Comparison of ENCODE assay signal across 10 mouse cellular contexts in genomic region chr6:52164051-52164625, GRCm38 (mm10). TPM values are rescaled to one million over a fixed set of nuclear protein-coding genes. Genes with fewer than 3 reads are reported as not detected.
DNase-seq lines count a peak whose midpoint lies in the region; ATAC-seq and TF ChIP-seq lines count a peak whose summit lies in the region.
"Had no signal": no experiment of that assay in that cellular context is flagged by ENCODE, and none has a peak within 500 bp of the region (broad histone marks: within the 10 kb centered on the region; RNA-seq: fewer than 3 reads in every experiment).

No protein-coding gene starts in this region.

- DNase-seq in heart, adult 18-20 months: no peak
- peak; percentile 83 for DNase-seq in embryo, embryonic 11 days
- peak; percentile 65 for DNase-seq in kidney, postnatal 0 days (ENCODE audit: low spot score)
- DNase-seq in B cell, adult 2 months: no peak
- no peak for DNase-seq in cerebellum, adult 9-10 months
- no peak for DNase-seq in urinary bladder, postnatal 36 days (ENCODE audit: low spot score in 2 of 2)

- peak overlapping the region; percentile 51 for H3K4me2 ChIP-seq in heart, embryonic 15.5 days
- H3K4me2 ChIP-seq in kidney, postnatal 0 days (ENCODE audit: low read length): peak overlapping the region; percentile 81
- H3K4me2 ChIP-seq in neural tube, embryonic 12.5 days (replicated peaks): peak overlapping the region; percentile 99

- peak overlapping the region; percentile 44; the same call in 1 of the 2 replicates for H3K9ac ChIP-seq in heart, embryonic 15.5 days
- H3K9ac ChIP-seq in kidney, postnatal 0 days (ENCODE audit: low read depth, low read length): peak overlapping the region; percentile 50
- H3K9ac ChIP-seq in neural tube, embryonic 12.5 days: peak overlapping the region; percentile 99

- H3K36me3 ChIP-seq in heart, embryonic 15.5 days: no peaks in the 10 kb centered on the region
- no peaks in the 10 kb centered on the region for H3K36me3 ChIP-seq in kidney, postnatal 0 days (ENCODE audit: insufficient read depth, low read length)
- H3K36me3 ChIP-seq in neural tube, embryonic 12.5 days: peaks cover 6% of the 10 kb centered on the region; the same call in 1 of the 2 replicates

- H3K4me1 ChIP-seq in heart, embryonic 15.5 days (replicated peaks): peaks cover 14% of the 10 kb centered on the region
- peaks cover 63% of the 10 kb centered on the region for H3K4me1 ChIP-seq in kidney, postnatal 0 days (replicated peaks; ENCODE audit: insufficient read depth, low read length)
- H3K4me1 ChIP-seq in neural tube, embryonic 12.5 days: peaks cover 64% of the 10 kb centered on the region

- ATAC-seq in heart, embryonic 15.5 days (replicated peaks; ENCODE audit: insufficient number of reproducible peaks, insufficient read depth, low FRiP score, low read depth): no peak
- ATAC-seq in kidney, postnatal 0 days (replicated peaks; ENCODE audit: low FRiP score, low read depth): no peak
- peak; percentile 10; the same call in 1 of the 2 replicates for ATAC-seq in neural tube, embryonic 12.5 days (ENCODE audit: low FRiP score, low read depth)
- ATAC-seq: Patski had no signal

- H3K27ac ChIP-seq in heart, embryonic 15.5 days: peak overlapping the region; percentile 68
- peak overlapping the region; percentile 75 for H3K27ac ChIP-seq in kidney, postnatal 0 days
- H3K27ac ChIP-seq in neural tube, embryonic 12.5 days: peak overlapping the region; percentile 100

- H3K4me3 ChIP-seq in heart, embryonic 15.5 days: peak overlapping the region; percentile 47
- H3K4me3 ChIP-seq in kidney, postnatal 0 days (replicated peaks; ENCODE audit: low read depth, low read length): peak overlapping the region; percentile 36
- peak overlapping the region; percentile 74 for H3K4me3 ChIP-seq in neural tube, embryonic 12.5 days

- WGBS in heart, embryonic 15.5 days: 2% methylated on average over 39 of the region's 39 CpGs
- 1% methylated on average over 38 of the region's 39 CpGs for WGBS in kidney, postnatal 0 days
- WGBS in neural tube, embryonic 12.5 days: under 1% methylated on average over 39 of the region's 39 CpGs

- H3K27me3 ChIP-seq in heart, embryonic 15.5 days: peaks cover 97% of the 10 kb centered on the region
- H3K27me3 ChIP-seq in kidney, postnatal 0 days (ENCODE audit: insufficient read depth, low read length): no peaks in the 10 kb centered on the region
- H3K27me3 ChIP-seq in neural tube, embryonic 12.5 days (replicated peaks): no peaks in the 10 kb centered on the region
- H3K27me3 ChIP-seq: Patski had no signal

- H3K9me3 ChIP-seq in heart, embryonic 15.5 days (replicated peaks): no peaks in the 10 kb centered on the region
- H3K9me3 ChIP-seq in kidney, postnatal 0 days (replicated peaks; ENCODE audit: low read length): no peaks in the 10 kb centered on the region
- no peaks in the 10 kb centered on the region for H3K9me3 ChIP-seq in neural tube, embryonic 12.5 days

- TF ChIP-seq CTCF in kidney, postnatal 0 days (IDR thresholded peaks at IDR 0.05; ENCODE audit: low read depth): no peak

RNA-seq across cellular contexts. Expression of gene Hoxa2, which starts 0.5 kb away (rescaled TPM):
- 1.2 and 3.1 TPM in 2 replicates for polyA plus RNA-seq in heart, embryonic 15.5 days (2015; fragmentation: Nextera tagmentation; extraction: Ambion mirVana)
- total RNA-seq in heart, adult 18-20 months (2021): under 1 TPM; 0.15 TPM
- polyA plus RNA-seq in kidney, postnatal 0 days (2015; fragmentation: Nextera tagmentation; extraction: Ambion mirVana): 2.3 and 2.4 TPM in 2 replicates
- polyA plus RNA-seq in neural tube, embryonic 12.5 days (2016; fragmentation: Nextera tagmentation; extraction: Ambion mirVana): 25.6 and 34.2 TPM in 2 replicates

RNA-seq across cellular contexts. Expression of gene Hoxa1, which starts 6.0 kb away (rescaled TPM):
- 0.59 and 1.1 TPM in 2 replicates for polyA plus RNA-seq in heart, embryonic 15.5 days (2015; fragmentation: Nextera tagmentation; extraction: Ambion mirVana)
- total RNA-seq in heart, adult 18-20 months (2021): under 1 TPM; 0.12 to 0.23 TPM
- polyA plus RNA-seq in kidney, postnatal 0 days (2015; fragmentation: Nextera tagmentation; extraction: Ambion mirVana): 0.33 and 0.64 TPM in 2 replicates
- 4.7 and 5.0 TPM in 2 replicates for polyA plus RNA-seq in neural tube, embryonic 12.5 days (2016; fragmentation: Nextera tagmentation; extraction: Ambion mirVana)
- total RNA-seq: hematopoietic stem cell, adult 5-6 weeks had no signal

RNA-seq across cellular contexts. Expression of gene 5730596B20Rik, which starts 13.2 kb away (rescaled TPM):
- 0.33 and 0.68 TPM in 2 replicates for polyA plus RNA-seq in heart, embryonic 15.5 days (2015; fragmentation: Nextera tagmentation; extraction: Ambion mirVana)
- total RNA-seq in heart, adult 18-20 months (2021): not detected
- polyA plus RNA-seq in kidney, postnatal 0 days (2015; fragmentation: Nextera tagmentation; extraction: Ambion mirVana): 1.3 TPM in 2 replicates
- polyA plus RNA-seq in neural tube, embryonic 12.5 days (2016; fragmentation: Nextera tagmentation; extraction: Ambion mirVana): 6.4 and 7.0 TPM in 2 replicates
- total RNA-seq: hematopoietic stem cell, adult 5-6 weeks had no signal

RNA-seq across cellular contexts. Expression of gene Hoxa4, which starts 27.4 kb away (rescaled TPM):
- 0.43 and 0.77 TPM in 2 replicates for polyA plus RNA-seq in heart, embryonic 15.5 days (2015; fragmentation: Nextera tagmentation; extraction: Ambion mirVana)
- under 1 TPM in 1 of 2 experiments, not detected in 1; 0.41 TPM for total RNA-seq in heart, adult 18-20 months (2021)
- polyA plus RNA-seq in kidney, postnatal 0 days (2015; fragmentation: Nextera tagmentation; extraction: Ambion mirVana): 1.6 and 2.2 TPM in 2 replicates
- 7.1 and 9.7 TPM in 2 replicates for polyA plus RNA-seq in neural tube, embryonic 12.5 days (2016; fragmentation: Nextera tagmentation; extraction: Ambion mirVana)

RNA-seq across cellular contexts. Expression of gene Hoxa5, which starts 40.2 kb away (rescaled TPM):
- polyA plus RNA-seq in heart, embryonic 15.5 days (2015; fragmentation: Nextera tagmentation; extraction: Ambion mirVana): 2.3 and 6.3 TPM in 2 replicates
- total RNA-seq in heart, adult 18-20 months (2021): under 1 TPM; 0.40 to 0.59 TPM
- 9.7 and 10.4 TPM in 2 replicates for polyA plus RNA-seq in kidney, postnatal 0 days (2015; fragmentation: Nextera tagmentation; extraction: Ambion mirVana)
- polyA plus RNA-seq in neural tube, embryonic 12.5 days (2016; fragmentation: Nextera tagmentation; extraction: Ambion mirVana): 72.6 and 76.1 TPM in 2 replicates

Comparison
In these comparisons a context has a peak if more than half of its experiments do, and no peak if none do; other contexts are left out.
1. H3K9ac ChIP-seq: peak in every context shown above with its lines; median percentile 99 in neural tube, embryonic 12.5 days; 50 in kidney, postnatal 0 days; 44 in heart, embryonic 15.5 days.
2. DNase-seq: peak in embryo, embryonic 11 days (single experiment) and kidney, postnatal 0 days (single experiment); none in heart, adult 18-20 months (0 of 2), B cell, adult 2 months (0 of 2), cerebellum, adult 9-10 months (single experiment) and urinary bladder, postnatal 36 days (0 of 2).
3. Peak in every context shown above with its lines, with median percentiles within 50 percentile points of each other: H3K27ac ChIP-seq, H3K4me2 ChIP-seq and H3K4me3 ChIP-seq.